In genomic region chr8:124141681-124142391, GRCm38 (mm10) we compare ENCODE assay signal across 7 mouse cellular contexts.
DNase-seq lines count a peak whose midpoint lies in the region; ATAC-seq lines count a peak whose summit lies in the region.

No protein-coding gene starts in this region.

- ATAC-seq in CD4-positive, CD25-positive, alpha-beta regulatory T cell, adult 4 months, result no peak

- DNase-seq in urinary bladder, adult 2 months (ENCODE audit: low spot score), result peak; percentile 10
- DNase-seq in urinary bladder, postnatal 36 days (ENCODE audit: low spot score in 2 of 2), result no peak
- DNase-seq in cerebellum, adult 8-10 months, result peak; percentile 62
- DNase-seq in layer of hippocampus, postnatal 36 days, result peak; percentile 40 to 44
- DNase-seq in c-Kit-positive CD71-positive TER-119-positive erythroid progenitor cells, embryonic 14.5 days (ENCODE audit: low spot score), result no peak
- DNase-seq in gastrocnemius, postnatal 14 days, result no peak

- intact Hi-C loops in gastrocnemius, postnatal 14 days (cut with DNase I; ENCODE audit: low total_unique reads), result no loop called here

Comparison
In these comparisons a context has a peak if more than half of its experiments do, and no peak if none do; other contexts are left out.
1. DNase-seq: peak in urinary bladder, adult 2 months (single experiment), cerebellum, adult 8-10 months (single experiment) and layer of hippocampus, postnatal 36 days (2 of 2); none in urinary bladder, postnatal 36 days (0 of 2), c-Kit-positive CD71-positive TER-119-positive erythroid progenitor cells, embryonic 14.5 days (single experiment) and gastrocnemius, postnatal 14 days (single experiment).